Mouse (Mus musculus) cerebellum, adult 9-11 months (tissue): ENCODE data around the gene Psme2b.
"Not testable (repeated sequence)": the region's sequence is repeated elsewhere in the genome, so short reads cannot be mapped to it uniquely, and the experiment has no call there.

Experiments
- DNase-seq: peaks from one replicate; pipeline ENCODE4 v3.0.0; 2022

Psme2b gene

DNA sequence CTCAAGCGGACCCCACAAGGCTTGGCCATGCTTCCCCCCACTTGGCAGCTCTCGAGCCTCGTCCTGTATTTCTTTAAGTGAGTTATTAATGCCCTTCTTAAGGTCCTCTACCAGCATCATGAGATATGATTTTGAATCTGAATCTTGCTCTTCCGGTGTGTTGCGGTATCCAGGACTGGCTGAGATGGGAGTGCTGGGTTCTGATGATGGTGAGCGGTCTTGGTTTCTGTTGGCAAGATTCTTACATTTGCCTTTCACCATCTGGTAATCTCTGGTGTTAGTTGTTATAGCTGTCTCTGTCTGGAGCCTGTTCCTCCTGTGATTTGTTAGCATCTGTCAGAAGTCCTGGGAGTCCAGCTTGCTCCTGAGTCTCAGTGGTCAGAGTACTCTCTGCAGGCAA lies at the start of gene Psme2b:
Gene Psme2b (minus strand): TSS at position 101 of the 400 bp plus-strand sequence.
- DNase-seq: not testable (repeated sequence)

DNA sequence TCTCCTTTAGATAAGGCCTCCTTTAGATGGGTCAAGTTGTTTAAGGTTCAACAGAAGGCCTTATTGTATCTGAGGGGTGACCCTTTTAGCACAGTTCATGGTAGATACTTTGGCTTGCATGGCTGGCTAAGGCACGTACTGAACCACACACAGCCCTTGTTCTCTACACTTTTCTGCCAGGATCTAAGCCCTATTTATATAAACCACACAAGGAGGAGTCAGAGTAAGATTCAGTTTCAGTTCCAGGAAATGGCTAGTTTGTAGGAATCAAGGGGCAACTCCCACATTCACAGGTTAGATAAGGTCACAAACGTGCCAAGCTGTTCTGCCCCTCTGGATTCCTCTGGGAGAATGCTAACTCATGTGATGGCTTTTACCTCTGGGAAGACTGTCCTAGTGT lies 48.0 kb upstream of the Psme2b start, which contains the start of gene Tgtp1:
Gene Tgtp1 (minus strand): TSS at position 155 of the 400 bp plus-strand sequence.
- DNase-seq: not testable (repeated sequence)

DNA sequence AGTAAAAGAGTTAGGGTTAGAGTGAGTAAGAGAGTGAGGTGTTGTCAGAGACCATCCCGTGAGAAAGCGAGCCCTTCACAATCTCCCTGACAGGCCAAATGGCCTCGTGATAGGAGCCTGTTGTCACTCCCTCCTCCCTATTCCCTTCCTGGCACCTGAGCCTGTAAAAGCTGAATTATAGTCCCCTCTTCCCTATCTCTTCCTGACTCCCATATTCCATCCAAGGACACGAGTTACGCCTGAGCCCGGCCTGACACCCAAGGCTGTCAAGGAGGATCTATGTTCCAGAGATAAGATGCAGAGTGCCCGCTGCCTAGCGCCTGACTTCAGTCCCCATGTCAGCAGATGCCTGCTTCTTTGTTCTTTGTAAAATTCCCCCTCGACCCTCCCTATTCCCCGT lies 47.3 kb upstream of the Psme2b start:
- not testable (repeated sequence) for DNase-seq

DNA sequence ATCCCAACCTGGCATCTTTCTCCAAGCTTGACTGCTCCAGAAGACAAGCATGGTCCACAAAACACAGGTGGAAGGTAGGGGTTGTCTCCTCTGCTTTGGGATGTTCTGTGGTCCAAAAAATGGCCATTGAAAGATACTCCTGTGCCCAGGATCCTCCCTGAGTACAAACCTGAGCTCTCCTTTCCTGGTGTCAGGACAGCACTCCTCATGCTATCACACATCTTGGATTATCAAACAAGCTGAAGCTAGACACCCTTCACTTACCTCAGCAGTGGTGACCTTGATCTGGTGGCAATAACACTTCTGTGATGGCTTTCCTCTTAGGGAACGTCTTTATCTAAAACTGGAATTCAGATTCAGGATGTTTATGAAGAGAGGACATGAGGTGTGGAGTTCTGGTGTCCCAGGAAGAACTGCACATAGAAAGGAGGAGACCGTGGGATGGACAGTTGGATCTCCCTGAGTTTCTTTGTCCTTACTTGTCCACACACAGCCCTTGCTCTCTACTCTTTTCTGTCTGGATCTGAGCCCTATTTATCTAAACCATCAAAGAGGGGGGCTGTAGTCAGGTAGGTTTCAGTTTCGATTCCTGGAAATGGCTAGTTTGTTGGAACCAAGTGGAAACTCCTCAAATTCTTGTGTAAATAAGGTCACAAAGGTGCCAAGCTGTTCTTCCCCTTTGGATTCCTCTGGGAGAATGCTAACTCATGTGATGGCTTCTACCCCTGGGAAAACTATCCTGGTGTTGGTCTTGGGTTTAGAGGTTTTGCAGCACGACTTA lies 45.9 kb upstream of the Psme2b start, which contains the start of gene Gm12185:
Gene Gm12185 (minus strand): TSS at position 487 of the 781 bp plus-strand sequence.
- DNase-seq: not testable (repeated sequence)

DNA sequence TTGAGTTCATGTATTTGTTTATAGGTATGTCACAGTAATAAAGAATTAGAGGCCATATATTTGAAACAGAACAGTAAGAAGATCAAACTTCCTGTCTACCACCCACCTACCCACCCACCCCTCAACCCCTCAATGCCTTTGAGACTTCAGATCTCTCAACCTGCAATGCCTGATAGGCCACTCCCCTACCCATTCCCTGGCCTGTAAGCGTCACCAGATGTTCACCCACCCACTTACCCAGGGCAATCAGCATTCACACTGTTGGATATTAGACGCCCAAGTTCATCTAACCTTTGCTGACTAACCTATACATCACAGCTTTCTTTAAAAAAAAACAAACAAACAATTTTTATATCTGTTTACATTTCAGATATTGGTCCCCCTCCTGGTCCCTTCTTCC lies 44.0 kb upstream of the Psme2b start:
- not testable (repeated sequence) for DNase-seq

DNA sequence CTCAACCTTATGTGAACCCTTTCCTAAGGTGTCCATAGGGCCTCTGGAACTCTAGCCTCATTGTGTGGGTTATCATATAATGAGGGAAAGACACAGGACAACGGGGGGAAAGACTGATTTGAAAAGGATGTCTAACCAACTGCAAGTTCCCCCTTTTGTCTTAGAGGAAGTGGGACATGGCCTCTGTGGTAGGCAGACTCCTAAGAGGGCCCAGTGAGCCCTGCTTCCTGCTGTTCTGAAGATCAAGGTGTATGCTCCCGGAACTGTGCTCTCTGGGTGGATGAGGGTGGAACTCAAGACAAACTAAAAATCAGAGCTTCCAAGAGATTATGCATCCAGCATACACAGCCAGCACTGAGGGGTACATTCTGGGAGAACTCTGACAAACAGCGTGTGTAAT lies 42.2 kb upstream of the Psme2b start:
- DNase-seq: not testable (repeated sequence)

DNA sequence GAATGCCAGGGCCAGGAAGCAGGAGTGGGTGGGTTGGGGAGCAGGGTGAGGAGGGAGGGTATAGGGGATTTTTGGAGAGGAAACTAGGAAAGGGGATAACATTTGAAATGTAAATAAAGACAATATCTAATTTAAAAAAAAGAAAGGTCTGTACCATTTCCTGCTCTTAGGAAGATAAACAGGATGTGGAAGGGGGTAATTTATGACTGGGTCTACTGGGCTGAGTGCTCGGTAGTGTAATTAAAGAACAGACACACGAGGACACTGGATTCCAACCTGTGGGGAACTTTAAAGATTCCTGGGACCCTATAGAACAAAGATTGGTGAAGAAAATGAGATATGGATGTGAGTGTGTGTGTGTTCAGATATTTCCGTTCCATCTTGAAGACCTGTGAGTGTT lies 36.9 kb upstream of the Psme2b start:
- not testable (repeated sequence) for DNase-seq

DNA sequence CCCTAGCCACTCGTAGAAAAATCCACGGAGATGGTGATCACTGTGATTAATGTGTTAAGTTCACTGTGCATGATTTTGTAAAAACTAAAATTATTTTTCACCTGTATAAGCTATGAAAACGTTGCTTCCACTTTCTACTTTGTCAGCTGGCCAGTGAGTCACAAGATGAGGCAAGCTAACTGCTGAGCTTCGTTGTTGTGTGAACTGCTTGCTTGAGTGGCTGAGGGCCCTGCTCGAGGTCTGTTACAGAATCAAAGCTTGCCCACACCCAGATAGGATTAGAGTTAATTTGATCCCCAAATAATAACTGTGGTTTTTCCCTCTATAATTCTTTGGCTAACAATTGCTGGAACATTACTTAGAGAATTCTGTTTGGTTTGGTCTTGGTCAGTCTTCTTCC lies 34.1 kb upstream of the Psme2b start:
- not testable (repeated sequence) for DNase-seq

DNA sequence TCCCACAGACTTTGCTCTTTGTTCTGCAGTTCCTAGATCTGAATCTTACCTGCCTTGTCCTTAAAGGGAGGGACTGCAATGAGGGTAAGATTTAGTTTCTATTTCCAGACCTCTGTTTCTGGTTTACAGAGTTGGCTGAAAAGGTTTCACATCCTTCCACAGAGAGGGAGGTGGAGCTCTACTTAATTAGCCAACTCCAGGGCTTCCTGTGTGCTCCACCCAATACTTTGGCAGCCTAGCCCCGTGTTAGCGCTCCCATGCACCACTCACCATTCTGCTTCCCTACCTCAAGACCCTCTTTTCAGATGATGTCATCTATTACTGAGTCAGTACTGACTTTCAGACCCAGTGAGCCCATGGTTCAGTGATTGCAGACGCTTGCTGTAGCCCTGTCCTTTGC lies 33.3 kb upstream of the Psme2b start, which contains the start of gene 9930111J21Rik1:
Gene 9930111J21Rik1 (minus strand): TSS at position 148 of the 400 bp plus-strand sequence.
- not testable (repeated sequence) for DNase-seq

DNA sequence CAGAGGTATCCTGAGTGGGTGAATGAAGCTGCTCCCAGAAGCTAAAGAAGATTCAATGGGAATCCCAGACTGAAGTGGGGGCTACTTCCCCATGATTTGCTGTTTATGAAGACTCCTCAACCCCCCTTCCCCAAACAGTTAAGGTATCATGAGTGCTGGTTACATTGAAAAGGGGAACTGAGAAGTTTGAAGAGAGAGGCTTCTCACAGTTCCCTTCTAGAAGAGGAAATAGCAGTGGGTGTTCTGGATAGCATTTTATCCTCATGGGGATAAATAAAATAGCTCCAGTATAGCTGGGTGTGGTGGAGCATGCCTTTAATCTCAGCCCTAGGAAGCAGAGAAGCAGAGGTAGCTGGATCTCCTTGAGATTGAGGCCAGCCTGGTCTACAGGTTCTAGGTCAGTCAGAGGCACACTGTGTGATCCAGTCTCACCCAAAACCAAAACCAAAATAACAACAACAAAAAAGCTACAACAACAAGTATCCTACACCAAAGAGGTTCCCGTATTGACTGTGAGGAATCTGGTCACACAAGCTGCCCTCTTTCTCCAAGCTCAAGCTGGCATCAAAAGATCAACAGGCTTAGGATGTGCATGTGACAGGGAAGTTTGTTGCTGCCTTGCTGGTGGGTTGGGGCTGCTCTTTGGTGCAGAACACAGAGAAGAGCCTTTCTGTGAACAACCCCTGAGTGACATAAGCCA lies 32.4 kb upstream of the Psme2b start, which contains the start of gene Olfr56:
Gene Olfr56 (plus strand): TSS at position 650 of the 700 bp plus-strand sequence.
- not testable (repeated sequence) for DNase-seq

DNA sequence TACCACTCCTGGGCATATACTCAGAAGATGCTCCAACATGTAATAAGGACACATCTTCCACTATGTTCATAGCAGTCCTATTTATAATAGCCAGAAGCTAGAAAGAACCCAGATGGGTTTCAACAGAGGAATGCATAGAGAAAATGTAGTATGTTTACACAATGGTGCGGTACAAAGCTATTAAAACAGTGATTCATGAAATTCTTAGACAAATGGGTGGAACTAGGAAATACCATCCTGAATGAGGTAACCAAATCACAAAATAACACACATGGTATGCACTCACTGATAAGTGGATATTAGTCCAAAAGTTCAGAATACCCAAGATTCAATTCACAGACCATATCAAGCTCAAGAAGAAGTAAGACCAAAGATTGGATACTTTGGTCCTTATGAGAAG lies 28.7 kb upstream of the Psme2b start:
- not testable (repeated sequence) for DNase-seq

DNA sequence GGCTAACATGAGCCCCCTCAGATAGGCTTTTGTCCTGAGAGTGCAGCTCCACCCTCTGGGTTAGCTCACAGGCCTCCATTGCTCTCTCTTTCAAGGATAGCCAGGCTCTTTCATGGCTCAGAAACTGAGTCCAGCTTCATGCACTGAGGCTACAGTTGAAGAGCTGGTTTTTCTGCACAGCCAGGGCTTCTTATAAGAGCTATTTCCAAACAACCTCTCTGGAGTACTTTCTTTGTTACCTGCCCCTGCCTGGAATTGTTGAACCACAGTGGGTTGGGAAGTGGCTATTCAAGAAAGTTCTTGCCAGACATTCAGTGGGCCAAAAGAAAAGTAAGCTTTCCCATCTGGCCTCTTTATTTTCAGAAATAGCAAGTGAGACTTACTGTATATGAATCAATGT lies 6.7 kb downstream of the Psme2b start:
- DNase-seq: not testable (repeated sequence)

DNA sequence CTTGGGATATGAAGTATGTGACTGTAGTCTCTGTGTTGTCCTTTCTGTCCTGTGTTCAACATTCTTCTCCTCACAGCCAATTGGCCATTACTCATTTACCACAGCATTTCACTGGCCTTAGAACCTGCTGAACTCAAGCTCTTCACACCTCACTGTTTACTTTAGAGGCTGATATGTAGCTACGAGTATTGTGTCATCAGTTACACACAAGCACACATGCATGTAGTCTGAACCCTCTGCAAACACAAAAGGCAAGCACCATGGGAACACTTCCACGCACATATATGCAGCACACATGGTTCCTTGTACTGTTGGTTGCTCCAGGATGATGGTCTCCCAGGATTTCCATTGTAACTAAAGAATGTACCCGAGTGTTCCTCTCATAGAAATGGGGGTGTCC lies 10.7 kb downstream of the Psme2b start:
- DNase-seq: not testable (repeated sequence)

DNA sequence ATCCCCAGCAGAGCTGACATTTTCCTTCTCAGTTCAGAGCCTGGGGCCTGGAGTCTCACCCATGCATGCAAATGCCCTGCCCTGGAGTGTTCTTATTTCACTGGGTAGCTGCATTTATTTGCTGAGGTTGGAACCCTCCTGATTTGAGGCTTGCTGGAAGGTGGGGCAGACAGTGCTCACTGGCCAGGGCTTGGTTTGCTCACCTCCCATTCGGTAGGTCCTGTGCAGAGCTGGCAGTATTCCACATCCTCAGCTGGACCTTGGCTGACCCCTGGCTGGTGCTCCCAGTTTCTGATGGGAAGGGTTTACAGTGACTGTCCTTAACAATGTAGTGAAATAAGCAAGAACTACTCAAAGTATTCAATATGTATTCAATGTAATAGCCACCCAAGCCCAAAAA lies 12.1 kb downstream of the Psme2b start:
- not testable (repeated sequence) for DNase-seq

DNA sequence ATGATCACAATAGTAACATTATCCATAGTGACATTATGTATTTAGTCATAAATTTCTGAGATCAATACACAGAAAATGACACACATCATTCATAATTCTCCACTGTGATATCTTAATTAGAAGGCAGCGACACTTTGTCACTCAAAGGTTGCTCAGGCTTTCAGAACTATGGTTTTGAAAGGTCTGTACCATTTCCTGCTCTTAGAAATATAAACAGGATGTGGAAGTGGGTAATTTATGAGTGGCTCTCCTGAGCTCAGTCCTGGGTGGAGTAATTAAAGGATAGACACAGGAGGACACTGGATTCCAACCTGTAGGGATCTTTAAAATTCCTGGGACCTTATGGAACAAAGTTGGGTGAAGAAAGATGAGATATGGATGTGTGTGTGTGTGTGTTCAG lies 12.6 kb downstream of the Psme2b start:
- DNase-seq: not testable (repeated sequence)

DNA sequence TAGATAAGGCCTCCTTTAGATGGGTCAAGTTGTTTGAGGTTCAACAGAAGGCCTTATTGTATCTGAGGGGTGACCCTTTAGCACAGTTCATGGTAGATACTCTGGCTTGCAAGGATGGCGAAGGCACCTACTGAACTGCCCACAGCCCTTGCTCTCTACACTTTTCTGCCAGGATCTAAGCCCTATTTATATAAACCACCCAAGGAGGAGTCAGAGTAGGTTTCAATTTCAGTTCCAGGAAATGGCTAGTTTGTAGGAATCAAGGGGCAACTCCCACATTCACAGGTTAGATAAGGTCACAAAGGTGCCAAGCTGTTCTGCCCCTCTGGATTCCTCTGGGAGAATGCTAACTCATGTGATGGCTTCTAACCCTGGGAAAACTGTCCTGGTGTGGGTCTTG lies 17.9 kb downstream of the Psme2b start:
- not testable (repeated sequence) for DNase-seq

DNA sequence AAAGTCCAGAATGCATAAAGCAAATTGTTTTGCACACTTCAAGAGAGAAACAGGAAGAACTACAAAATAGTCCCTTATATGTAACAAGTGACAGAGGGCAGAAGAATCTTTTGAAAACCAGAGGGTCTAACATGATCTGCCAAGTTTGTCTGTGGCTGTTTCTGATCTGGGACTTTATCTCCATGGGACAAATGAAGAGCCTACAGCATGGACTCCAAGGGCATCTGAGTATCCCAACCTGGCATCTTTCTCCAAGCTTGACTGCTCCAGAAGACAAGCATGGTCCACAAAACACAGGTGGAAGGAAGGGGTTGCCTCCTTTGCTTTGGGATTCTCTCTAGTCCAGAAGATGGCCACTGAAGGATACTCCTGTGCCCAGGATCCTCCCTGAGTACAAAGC lies 19.6 kb downstream of the Psme2b start:
- not testable (repeated sequence) for DNase-seq

DNA sequence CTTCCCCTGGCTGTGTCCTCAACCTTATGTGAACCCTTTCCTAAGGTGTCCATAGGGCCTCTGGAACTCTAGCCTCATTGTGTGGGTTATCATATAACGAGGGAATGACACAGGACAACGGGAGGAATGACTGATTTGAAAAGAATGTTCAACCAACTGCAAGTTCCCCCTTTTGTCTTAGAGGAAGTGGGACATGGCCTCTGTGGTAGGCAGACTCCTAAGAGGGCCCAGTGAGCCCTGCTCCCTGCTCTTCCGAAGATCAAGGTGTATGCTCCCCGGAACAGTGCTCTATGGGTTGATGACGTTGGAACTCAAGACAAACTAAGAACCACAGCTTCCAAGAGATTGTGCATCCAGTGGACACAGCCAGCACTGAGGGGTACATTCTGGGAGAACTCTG lies 22.2 kb downstream of the Psme2b start:
- DNase-seq: not testable (repeated sequence)

DNA sequence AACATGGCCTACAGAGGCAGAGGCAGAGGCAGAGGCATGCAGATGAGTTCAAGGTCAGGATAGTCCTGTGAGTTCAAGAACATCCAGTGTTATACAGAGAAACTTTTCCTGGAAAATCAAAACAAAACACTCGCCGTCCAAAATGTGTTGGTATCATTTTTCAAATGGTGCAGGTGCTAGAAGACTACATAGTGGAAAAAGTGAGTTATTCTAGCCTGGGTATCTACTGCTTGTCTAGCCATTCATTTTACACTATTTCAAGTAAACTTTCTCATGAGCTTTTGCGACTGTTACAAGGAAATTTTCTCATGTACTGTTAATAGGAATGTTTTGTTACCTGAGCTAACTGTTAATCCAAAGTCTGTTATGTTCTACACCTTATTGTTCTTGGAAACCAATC lies 27.6 kb downstream of the Psme2b start:
- DNase-seq: no peak

DNA sequence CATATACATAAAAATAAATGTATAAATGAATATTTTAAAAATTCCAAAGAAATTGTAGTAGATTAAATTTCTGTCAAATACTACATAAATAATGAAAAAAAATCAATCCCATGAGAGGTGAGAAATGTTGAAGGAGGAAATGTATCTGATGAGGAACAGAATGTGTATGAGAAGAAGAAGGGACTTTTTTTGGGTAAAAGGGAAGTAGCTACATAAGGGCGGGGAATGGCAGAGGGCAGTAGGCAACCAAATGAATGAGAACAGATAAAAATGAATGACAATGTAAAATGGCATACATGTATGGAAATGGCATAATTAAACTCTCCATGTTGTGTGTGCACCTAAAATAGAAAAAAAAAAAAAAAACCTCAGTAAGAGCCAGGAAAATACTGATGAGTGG lies 32.4 kb downstream of the Psme2b start:
- no peak for DNase-seq

DNA sequence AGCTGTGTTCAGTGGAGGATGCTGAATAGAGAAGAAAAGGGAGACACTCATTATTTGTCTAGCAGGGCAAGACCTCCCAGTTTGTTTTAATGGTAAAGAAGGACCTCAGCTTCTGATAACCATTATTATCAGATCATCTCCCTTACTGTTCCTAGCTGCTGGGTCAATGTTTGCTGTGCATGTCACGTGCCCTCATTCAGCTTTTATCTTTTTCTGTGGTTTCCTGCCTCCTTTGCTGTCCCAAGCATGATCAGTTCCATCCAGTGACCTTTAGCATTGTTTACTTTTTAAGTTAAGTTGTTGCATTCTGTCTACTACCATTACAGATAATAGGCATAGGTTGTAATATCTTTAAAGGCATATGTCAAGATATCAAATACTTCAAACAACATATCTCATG lies 37.5 kb downstream of the Psme2b start:
- DNase-seq: no peak

DNA sequence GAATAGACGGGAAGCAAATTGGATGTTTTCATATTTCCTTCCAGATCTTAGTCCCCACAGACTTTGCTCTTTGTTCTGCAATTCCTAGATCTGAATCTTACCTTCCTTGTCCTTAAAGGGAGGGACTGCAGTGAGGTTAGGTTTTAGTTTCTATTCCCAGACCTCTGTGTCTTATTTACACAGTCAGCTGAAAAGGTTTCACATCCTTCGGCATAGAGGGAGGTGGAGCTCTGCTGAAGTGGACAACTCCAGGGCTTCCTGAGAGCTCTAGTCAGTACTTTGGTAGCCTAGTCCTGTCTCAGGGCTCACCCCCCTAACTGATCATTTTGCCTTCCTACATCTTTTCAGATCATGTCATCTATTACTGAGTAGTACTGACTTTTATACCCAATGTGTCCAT lies 44.0 kb downstream of the Psme2b start, which contains the start of gene Gm5431:
Gene Gm5431 (minus strand): TSS at position 194 of the 400 bp plus-strand sequence.
- DNase-seq: no peak

DNA sequence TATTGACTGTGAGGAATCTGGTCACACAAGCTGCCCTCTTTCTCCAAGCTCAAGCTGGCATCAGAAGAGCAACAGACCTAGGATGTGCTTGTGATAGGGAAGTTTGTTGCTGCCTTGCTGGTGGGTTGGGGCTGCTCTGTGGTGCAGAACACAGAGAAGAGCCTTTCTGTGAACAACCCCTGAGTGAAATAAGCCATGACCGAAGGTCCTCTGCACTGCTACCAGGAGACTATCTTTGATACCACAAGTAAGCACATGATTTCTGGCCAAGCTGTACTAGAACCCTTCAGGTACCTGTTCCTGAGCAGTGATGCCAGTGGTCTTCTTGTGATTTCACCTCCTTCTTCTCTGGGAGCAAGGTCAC lies 44.4 kb downstream of the Psme2b start:
- DNase-seq: not testable (repeated sequence)
